Mouse (Mus musculus) kidney, adult 2 months (tissue): ENCODE measurements around the gene 9430015G10Rik.

Experiments
- CTCF ChIP-seq: fragments of 200-500 bp; conservative IDR thresholded peaks from 2 replicates; pipeline ENCODE4 v1.5.1; 2011; ENCODE audit warnings: low read depth, mild to moderate bottlenecking, control low read depth, low read length, moderate library complexity, mixed read lengths; ENCODE audit not compliant: insufficient read depth, insufficient read length
- POLR2A ChIP-seq: fragments of 200-500 bp; IDR thresholded peaks from one replicate; pipeline ENCODE4 v1.6.1; 2011; ENCODE audit warnings: low read depth, low read length, control low read depth

DNA sequence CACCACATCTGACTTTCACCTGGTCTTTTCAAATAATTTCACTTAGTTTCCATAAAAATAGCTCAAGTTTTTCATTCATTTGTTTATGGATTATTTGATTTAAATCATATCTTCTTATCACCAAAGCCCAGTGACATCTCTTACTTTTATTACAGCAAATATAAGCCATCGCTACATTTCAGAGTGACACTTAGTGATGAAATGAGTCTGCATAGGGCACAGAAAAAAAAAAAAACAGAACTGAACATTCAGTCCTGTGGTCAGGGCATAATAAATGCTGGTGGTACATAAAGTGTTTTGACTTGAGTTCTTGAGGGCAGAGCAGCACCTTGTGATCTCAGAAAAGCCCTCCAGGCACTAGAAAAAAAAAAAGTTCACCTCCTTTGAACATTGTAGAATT, 13.6 kb upstream of the 9430015G10Rik start:
- TF ChIP-seq CTCF (no peak), POLR2A (no peak)
